Mouse (Mus musculus) cerebellum, postnatal 25 days (tissue): ENCODE data around the gene Strap.

Experiments used
- DNase-seq, 2 experiments: peaks; one replicate each; pipeline ENCODE4 v3.0.0; 2021; ENCODE audit warnings: mixed read lengths in 2 of 2

Strap gene

DNA sequence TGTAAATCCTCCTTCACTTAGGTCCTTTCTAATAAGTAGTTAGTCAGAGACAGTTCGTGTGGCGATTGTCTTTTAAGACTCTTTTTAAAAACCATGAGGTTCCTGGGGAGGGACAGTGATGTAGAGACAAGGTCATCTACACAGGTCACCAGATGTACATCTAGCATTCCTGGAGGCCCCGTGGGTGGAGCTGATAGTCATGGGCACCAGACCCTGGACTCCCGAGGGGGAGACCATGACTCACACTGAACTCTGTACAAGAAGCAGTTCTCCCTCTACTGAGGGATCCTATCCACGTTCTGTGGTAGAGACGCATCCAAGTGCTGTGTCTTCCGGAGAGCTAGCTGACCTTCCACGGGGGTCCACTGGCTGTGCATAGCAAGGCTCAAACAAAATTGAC lies 42.1 kb downstream of the Strap start:
- DNase-seq: no peak

DNA sequence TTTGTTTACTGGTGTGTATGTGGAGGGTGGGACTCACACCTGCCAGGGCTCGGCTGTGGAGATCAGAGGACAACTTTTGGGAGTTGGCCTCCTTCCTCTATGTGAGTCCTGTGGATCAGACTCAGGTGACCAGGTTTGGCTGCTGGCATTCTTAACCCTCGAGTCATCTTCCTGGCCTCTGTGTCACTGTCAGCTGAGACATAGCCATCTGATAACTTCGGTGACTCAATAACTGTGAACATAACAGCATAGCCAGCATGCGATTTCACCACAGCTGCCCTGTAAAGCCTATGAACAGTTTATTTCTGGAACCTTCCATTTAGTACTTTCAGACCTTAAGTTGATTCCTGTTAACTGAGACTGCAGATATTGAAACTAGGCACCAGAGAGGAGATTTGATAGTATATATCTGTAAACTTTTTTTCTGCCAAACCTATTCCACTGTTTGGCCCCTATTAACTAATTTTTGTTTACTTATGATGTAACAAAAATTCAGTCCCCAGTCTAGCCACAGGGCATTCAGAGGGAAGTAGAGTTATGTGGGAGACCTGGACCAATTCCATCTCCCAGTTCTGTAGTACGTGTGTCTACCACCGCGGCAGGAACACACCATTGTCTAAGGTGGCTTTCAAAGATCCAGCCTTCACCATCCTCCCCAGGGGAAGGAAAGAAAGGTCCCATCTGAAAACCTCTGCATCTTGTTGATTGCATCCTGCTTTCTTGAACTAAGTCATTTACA lies 49.2 kb downstream of the Strap start:
- no peak for DNase-seq

DNA sequence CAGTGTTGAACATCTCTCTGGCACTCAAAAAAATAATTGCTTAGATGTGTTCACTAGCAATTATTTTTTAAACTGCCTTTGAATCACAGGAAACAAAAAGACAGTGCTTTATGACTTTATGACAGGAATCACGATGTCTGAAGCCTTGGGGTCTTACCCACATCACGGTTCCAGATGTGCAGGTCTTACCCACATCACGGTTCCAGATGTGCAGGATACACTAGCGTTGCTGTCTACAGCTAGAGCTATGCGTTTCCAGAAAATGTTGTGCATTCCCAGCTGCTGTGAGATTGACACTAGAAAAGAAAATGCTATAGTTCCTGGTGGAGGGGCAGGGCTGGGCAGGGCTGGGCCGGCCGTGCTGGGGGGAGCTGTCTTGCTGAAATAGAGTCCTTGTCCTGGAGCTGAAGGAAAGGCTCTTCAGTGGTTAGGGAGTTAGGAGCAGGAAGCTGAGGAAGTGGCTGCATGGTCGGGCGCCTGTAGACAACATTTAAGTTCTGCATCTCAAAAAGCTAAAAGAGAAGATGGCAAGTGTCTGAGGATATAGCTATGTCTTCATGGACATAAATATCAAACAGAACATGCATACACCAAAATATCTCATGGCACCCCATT lies 54.2 kb downstream of the Strap start:
- no peak for DNase-seq

DNA sequence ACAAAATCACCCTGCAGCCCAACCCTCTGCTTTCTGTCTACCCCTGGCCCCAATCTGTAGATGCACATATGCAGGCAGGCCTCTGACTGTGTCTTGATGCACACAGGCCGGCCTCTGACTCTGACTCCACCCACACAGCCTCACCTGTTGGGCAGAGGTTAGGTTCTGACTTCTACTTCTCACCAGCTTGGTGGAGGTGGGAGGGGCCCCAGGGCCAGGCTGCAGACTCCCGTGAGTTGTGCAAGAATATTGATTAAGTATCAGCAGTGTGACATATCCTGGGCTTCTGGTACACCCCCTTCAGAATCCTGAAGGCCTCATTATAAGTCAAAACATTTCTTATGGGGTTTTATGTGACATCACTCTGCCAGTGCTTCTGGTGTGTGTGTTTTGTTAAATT lies 54.8 kb downstream of the Strap start:
- DNase-seq: no peak

DNA sequence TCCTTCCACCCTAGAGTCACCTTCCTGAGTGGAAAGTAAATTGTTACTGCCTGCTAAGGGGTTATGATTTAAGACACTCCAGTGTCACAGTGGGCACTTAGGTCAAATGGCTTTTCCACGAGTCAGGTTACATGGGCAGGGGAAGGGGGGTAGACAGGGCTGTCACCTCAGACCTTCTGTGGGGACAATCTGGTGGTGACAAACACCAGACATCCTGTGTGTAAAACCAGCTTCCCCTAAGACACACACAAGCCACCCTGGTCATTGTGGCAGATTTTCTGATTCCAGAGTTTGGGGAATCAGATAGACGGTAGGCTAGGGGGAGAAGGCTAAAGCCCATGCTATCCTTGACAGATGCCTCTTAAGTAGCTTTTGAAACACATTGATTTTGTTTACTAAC lies 60.6 kb downstream of the Strap start:
- DNase-seq: no peak

DNA sequence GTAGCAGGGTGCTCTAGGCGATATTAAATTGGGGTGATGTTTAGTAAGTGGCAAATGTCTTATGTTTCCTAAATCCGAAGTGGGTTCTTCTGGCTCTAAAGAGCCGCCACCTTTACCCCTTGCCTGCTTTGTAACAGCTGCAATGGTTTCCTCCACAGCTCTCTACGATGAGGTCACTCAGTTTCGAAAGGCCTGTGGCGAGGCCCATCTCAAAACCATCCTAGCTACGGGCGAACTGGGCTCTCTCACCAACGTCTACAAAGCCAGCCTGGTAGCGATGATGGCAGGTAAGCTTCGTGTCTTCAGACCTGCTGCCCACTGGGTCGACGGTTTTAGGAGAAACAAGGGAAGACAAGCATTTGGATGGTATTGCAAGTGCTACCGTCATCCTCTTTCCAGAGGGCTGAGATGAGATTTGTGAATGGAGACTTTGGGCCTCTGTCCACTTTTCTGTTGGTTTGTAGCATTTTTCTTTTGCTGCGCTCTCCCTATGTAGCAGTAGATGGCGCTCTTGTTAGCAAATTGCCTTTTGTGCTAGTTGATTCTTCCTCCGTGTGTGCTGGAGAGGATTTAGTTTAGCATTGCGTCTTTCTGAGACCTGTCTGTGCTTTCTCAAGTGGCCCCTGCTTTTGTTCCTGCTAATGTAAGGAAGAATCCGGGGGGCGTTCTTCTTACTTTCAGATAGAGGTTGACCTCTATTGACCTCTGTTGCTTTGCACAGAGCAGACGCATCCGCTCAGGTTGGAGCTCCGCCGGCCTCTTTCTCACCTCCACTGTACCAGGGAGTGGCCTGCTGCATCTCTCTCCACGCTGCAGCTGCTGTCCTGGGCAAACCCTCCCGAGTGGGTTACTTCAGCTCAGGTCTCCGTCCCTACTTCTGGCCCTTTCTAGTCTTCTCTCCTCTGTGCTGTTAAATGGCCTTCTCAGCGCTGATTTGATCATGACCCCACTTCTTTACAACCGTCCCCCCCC lies 62.0 kb downstream of the Strap start:
- no peak for DNase-seq

DNA sequence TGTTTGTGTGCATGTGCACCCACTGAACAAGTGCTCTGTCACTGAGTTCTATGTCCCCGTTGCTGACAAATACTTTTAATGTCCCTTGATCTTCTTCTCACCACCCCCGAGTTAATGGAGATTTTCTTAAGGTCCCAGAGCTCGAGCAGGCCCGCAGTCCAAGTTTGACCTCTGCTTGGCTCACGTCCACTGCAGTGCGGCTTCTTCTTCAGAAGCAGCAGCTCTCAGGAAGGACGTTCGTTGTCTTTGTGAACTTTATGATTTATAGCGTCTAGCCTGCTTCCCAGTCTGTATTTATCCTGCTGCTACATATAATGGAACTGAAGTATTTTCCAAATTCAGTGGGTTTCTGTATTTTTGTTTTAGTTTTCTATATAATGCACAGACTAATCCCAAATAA lies 64.4 kb downstream of the Strap start:
- no peak for DNase-seq
